Mouse (Mus musculus): ENCODE data around the gene Dock4. TPM values are rescaled to one million over a fixed set of nuclear protein-coding genes. Genes with fewer than 3 reads are reported as not detected.
A peak's percentile ranks its signal among the peaks of the same experiment; 100 is the strongest.

The Dock4 gene
- polyA plus RNA-seq, 1 experiment from 2014 or later = 25.1 TPM

DNA sequence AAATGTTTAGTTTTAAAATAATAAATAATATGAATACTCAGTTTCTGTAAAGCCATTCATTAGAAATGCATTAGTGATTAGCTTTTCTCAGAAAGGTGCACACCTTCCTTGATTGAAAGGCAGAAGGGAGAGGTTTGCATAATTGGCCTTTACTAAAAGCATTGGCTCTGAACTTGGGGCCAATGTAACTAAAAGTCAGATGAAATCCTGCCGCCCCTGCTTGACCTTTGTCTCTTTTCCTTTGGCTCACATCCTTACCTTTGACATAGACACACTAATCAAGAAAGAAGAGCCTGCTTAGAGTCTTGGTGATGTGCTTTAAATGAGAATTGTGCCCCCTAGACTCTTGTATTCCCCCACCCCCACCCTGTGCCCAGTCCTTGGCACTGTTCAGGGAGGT lies 55.4 kb downstream of the Dock4 start:
- H3K27ac ChIP-seq = no peak overlapping the region
- H3K27me3 ChIP-seq (ENCODE audit: insufficient read depth, poor library complexity, severe bottlenecking) = no peaks in the 10 kb centered on the region
- no peaks in the 10 kb centered on the region for H3K36me3 ChIP-seq
- H3K4me1 ChIP-seq (replicated peaks) = peaks cover 20% of the 10 kb centered on the region
- DNase-seq (ENCODE audit: low spot score) = no peak
- no peak overlapping the region for H3K4me3 ChIP-seq
- H3K9me3 ChIP-seq = no peaks in the 10 kb centered on the region
- WGBS = 81% methylated on average over 1 of the region's 1 CpGs

- 88% methylated on average over 3 of the region's 3 CpGs for WGBS
- Histone ChIP-seq H3K36me3 (no peaks in the 10 kb centered on the region), H3K27ac (no peak overlapping the region), H3K9me3 (no peaks in the 10 kb centered on the region), H3K27me3 (ENCODE audit: insufficient read depth, poor library complexity, severe bottlenecking) (no peaks in the 10 kb centered on the region), H3K4me1 (replicated peaks) (peaks cover 27% of the 10 kb centered on the region), H3K4me3 (no peak overlapping the region)
- no peak for DNase-seq (ENCODE audit: low spot score)
These were observed 57.8 kb downstream of the Dock4 start for GRCm38 (mm10) chr12:40503520-40503919.

DNA sequence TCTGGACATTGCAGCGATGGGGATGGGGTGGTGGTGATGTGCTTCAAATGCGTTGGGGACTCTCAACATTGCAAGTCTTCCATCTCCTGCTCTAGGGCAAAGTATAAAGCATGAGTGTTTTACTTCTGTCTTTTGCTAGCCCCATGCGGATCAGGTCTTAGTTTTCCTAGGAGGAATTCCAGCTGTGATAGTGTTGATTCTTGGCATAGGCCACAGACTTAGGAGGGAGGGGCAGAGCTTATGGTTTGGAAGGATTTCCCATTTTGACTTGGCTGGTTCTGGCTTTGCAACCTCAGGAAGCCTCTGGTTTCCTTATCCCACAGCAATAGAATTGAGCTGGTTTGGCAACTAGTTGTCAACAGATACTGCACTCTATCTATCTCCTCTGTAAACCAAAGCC lies 58.9 kb downstream of the Dock4 start:
- Histone ChIP-seq H3K27ac (no peak overlapping the region), H3K4me1 (replicated peaks) (peaks cover 16% of the 10 kb centered on the region), H3K36me3 (no peaks in the 10 kb centered on the region), H3K4me3 (no peak overlapping the region), H3K27me3 (ENCODE audit: insufficient read depth, poor library complexity, severe bottlenecking) (no peaks in the 10 kb centered on the region), H3K9me3 (no peaks in the 10 kb centered on the region)
- 77% methylated on average over 3 of the region's 3 CpGs for WGBS
- no peak for DNase-seq (ENCODE audit: low spot score)

DNA sequence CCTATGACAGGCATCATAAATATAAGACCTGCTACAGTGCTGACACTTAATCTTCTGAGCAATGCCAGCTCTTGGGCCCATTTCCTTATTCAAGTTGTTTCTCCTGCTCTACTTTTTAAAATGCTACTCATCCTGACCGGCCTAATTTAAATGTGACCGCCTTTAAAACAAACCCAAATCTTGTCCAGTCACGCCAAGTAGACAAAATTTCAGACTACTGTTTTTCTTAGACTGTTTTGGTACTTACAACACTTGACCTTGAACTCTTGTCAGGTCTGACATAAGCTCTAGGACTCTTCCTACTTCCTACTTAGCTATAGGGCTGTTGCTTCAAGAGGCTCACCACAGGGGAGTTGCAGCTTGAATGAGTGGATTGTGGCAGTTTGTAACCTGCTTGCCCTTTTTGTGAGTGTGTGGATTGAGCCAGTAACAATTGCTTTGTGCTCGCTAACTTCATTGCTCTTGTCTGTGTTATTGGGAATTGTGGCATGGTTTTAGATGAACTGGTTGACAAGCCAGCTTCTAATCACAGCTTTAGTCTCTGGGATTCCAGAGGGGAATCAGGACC lies 62.2 kb downstream of the Dock4 start:
- 57% methylated on average over 4 of the region's 4 CpGs for WGBS
- Histone ChIP-seq H3K4me3 (no peak overlapping the region), H3K27ac (no peak overlapping the region), H3K27me3 (ENCODE audit: insufficient read depth, poor library complexity, severe bottlenecking) (no peaks in the 10 kb centered on the region), H3K36me3 (no peaks in the 10 kb centered on the region), H3K4me1 (replicated peaks) (peaks cover 26% of the 10 kb centered on the region), H3K9me3 (no peaks in the 10 kb centered on the region)
- peak; percentile 35 for DNase-seq (ENCODE audit: low spot score)

- H3K9me3 ChIP-seq = no peaks in the 10 kb centered on the region
- H3K27me3 ChIP-seq (ENCODE audit: insufficient read depth, poor library complexity, severe bottlenecking) = no peaks in the 10 kb centered on the region
- 58% methylated on average over 8 of the region's 8 CpGs for WGBS
- no peak overlapping the region for H3K4me3 ChIP-seq
- H3K27ac ChIP-seq = no peak overlapping the region
- H3K36me3 ChIP-seq = no peaks in the 10 kb centered on the region
- peaks cover 30% of the 10 kb centered on the region for H3K4me1 ChIP-seq (replicated peaks)
- no peak for DNase-seq (ENCODE audit: low spot score)
These were observed 62.7 kb downstream of the Dock4 start for GRCm38 (mm10) chr12:40508416-40508815.

GRCm38 (mm10) chr12:40511643-40512369 lies 66.1 kb downstream of the Dock4 start:
- Histone ChIP-seq H3K4me3 (no peak overlapping the region), H3K4me1 (replicated peaks) (peaks cover 33% of the 10 kb centered on the region), H3K27ac (peak overlapping the region; percentile 56; the same call in 1 of the 2 replicates), H3K9me3 (no peaks in the 10 kb centered on the region), H3K27me3 (ENCODE audit: insufficient read depth, poor library complexity, severe bottlenecking) (no peaks in the 10 kb centered on the region), H3K36me3 (no peaks in the 10 kb centered on the region)
- no peak for DNase-seq (ENCODE audit: low spot score)
- 66% methylated on average over 8 of the region's 8 CpGs for WGBS

- Histone ChIP-seq H3K36me3 (no peaks in the 10 kb centered on the region), H3K27me3 (ENCODE audit: insufficient read depth, poor library complexity, severe bottlenecking) (no peaks in the 10 kb centered on the region), H3K27ac (peak overlapping the region; percentile 56; the same call in 1 of the 2 replicates), H3K4me3 (no peak overlapping the region), H3K4me1 (replicated peaks) (peaks cover 33% of the 10 kb centered on the region), H3K9me3 (no peaks in the 10 kb centered on the region)
- no peak for DNase-seq (ENCODE audit: low spot score)
- WGBS = 83% methylated on average over 2 of the region's 2 CpGs
These were observed 66.6 kb downstream of the Dock4 start for GRCm38 (mm10) chr12:40512370-40512693.

GRCm38 (mm10) chr12:40512994-40513393 lies 67.2 kb downstream of the Dock4 start:
- Histone ChIP-seq H3K4me1 (replicated peaks) (peaks cover 28% of the 10 kb centered on the region), H3K27me3 (ENCODE audit: insufficient read depth, poor library complexity, severe bottlenecking) (no peaks in the 10 kb centered on the region), H3K9me3 (no peaks in the 10 kb centered on the region), H3K36me3 (no peaks in the 10 kb centered on the region), H3K4me3 (no peak overlapping the region), H3K27ac (no peak overlapping the region)
- WGBS = 56% methylated on average over 7 of the region's 7 CpGs
- no peak for DNase-seq (ENCODE audit: low spot score)

GRCm38 (mm10) chr12:40514021-40514420 lies 68.3 kb downstream of the Dock4 start:
- no peaks in the 10 kb centered on the region for H3K36me3 ChIP-seq
- H3K27ac ChIP-seq = no peak overlapping the region
- H3K4me1 ChIP-seq (replicated peaks) = peaks cover 22% of the 10 kb centered on the region
- H3K27me3 ChIP-seq (ENCODE audit: insufficient read depth, poor library complexity, severe bottlenecking) = no peaks in the 10 kb centered on the region
- WGBS = 88% methylated on average over 6 of the region's 6 CpGs
- DNase-seq (ENCODE audit: low spot score) = no peak
- no peaks in the 10 kb centered on the region for H3K9me3 ChIP-seq
- H3K4me3 ChIP-seq = no peak overlapping the region

DNA sequence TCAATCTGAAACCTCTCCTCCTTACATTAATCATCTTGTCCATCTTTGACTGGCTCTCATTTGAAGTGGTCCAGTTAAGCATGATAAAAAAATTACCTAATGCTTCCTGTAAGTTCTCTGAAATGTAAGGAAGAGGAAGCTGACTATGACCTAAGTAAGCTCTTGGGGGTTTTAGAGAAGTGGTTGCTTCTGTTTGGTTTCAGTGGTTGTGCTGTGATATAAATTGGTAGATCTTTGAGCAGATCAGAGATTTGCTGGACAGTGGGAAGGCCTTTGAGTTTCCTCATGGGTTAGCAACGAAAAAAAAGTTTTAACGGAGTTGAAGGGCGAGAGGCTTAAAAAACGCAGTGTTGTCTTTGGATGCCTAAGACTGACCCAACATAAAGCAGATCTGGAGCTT lies 76.7 kb downstream of the Dock4 start:
- H3K27me3 ChIP-seq (ENCODE audit: insufficient read depth, poor library complexity, severe bottlenecking) = no peaks in the 10 kb centered on the region
- no peaks in the 10 kb centered on the region for H3K36me3 ChIP-seq
- DNase-seq (ENCODE audit: low spot score) = no peak
- H3K27ac ChIP-seq = no peak overlapping the region
- WGBS = 93% methylated on average over 4 of the region's 4 CpGs
- H3K9me3 ChIP-seq = no peaks in the 10 kb centered on the region
- no peak overlapping the region for H3K4me3 ChIP-seq
- H3K4me1 ChIP-seq (replicated peaks) = no peaks in the 10 kb centered on the region

DNA sequence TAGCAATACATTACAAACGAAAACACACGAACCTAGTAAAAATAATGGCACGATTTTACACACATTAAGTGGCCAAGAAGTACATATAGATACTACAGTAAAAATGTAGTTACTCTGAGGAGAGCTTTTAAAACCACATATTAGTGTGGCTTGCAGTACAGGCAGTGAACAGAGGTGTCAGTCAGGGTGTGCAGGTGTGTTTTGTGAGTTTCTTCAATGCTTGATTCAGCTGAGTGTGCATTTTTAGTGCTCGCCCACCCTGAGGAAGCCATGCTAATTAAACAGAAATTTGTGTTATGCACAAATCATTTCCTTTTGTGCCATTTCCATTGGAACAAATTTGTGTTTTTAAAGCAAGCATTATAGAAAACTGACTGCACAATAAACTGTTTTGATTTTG lies 77.3 kb downstream of the Dock4 start:
- Histone ChIP-seq H3K4me1 (replicated peaks) (no peaks in the 10 kb centered on the region), H3K36me3 (no peaks in the 10 kb centered on the region), H3K9me3 (no peaks in the 10 kb centered on the region), H3K4me3 (no peak overlapping the region), H3K27me3 (ENCODE audit: insufficient read depth, poor library complexity, severe bottlenecking) (no peaks in the 10 kb centered on the region), H3K27ac (no peak overlapping the region)
- 92% methylated on average over 4 of the region's 4 CpGs for WGBS
- no peak for DNase-seq (ENCODE audit: low spot score)

DNA sequence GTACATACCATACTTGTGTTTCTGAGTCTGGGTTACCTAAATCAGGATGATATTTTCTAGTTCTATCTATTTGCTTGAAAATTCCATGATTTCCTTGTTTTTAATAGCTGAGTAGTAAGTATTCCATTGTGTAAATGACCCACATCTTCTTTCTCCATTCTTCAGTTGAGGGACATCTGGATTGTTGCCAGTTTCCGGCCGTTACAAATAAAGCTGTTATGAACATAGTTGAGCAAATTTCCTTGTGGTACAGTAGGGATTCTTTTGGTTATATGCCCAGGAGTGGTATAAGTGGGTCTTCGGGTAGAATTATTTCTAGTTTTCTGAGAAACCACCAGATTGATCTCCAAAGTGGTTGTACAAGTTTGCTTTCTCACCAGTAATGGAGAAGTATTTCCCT lies 79.3 kb downstream of the Dock4 start:
- Histone ChIP-seq H3K27ac (no peak overlapping the region), H3K27me3 (ENCODE audit: insufficient read depth, poor library complexity, severe bottlenecking) (no peaks in the 10 kb centered on the region), H3K4me1 (replicated peaks) (no peaks in the 10 kb centered on the region), H3K36me3 (no peaks in the 10 kb centered on the region), H3K4me3 (no peak overlapping the region), H3K9me3 (no peaks in the 10 kb centered on the region)
- DNase-seq (ENCODE audit: low spot score) = no peak
- WGBS = 86% methylated on average over 3 of the region's 3 CpGs

GRCm38 (mm10) chr12:40535655-40536618 lies 90.2 kb downstream of the Dock4 start:
- no peak for DNase-seq (ENCODE audit: low spot score)
- WGBS = 86% methylated on average over 9 of the region's 9 CpGs
- Histone ChIP-seq H3K4me3 (no peak overlapping the region), H3K9me3 (no peaks in the 10 kb centered on the region), H3K27me3 (ENCODE audit: insufficient read depth, poor library complexity, severe bottlenecking) (no peaks in the 10 kb centered on the region), H3K27ac (no peak overlapping the region), H3K36me3 (no peaks in the 10 kb centered on the region), H3K4me1 (replicated peaks) (no peaks in the 10 kb centered on the region)

All from hindbrain, embryonic 10.5 days (tissue).